Mouse (Mus musculus): Measurements from ENCODE around the gene Gpr50.

DNA sequence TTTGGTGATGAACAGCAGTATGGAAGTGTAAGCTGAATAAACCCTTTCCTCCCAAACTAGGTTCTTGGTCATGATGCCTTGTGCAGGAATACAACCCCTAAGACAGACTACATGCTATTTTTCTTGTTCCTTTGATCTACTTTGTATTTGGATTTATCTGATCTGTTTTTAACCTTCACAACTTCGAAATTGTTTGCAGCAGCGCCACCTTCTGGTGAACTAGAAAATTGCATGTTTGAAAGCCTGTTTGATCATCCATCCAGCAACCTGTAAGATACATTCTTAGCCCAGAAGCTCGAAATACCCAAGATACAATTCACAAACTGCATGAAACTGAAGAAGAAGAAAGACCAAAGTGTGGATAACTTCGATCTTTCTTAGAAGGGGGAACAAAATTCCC is 35.2 kb upstream of the Gpr50 start:
- TF ChIP-seq ZNF384 (IDR thresholded peaks at IDR 0.05; ENCODE audit: low read depth, low read length) (no peak), ZC3H11A (IDR thresholded peaks at IDR 0.05; ENCODE audit: borderline replicate concordance, low read depth, low read length) (0 out of 2 replicates have a peak, but pooled peaks have one; percentile 13), MAFK (IDR thresholded peaks at IDR 0.05; ENCODE audit: insufficient read depth, low read depth, low read length) (no peak)

Data from ES-E14 (cell line).